Mouse (Mus musculus): Measurements from ENCODE around the gene Zmat5.
"Not testable (repeated sequence)": the region's sequence is repeated elsewhere in the genome, so short reads cannot be mapped to it uniquely, and the experiment has no call there.

The Zmat5 gene

GRCm38 (mm10) chr11:4691213-4691612 is 13.3 kb upstream of the Zmat5 start:
- peak; percentile 35 to 42 for DNase-seq

GRCm38 (mm10) chr11:4692162-4692561 is 12.3 kb upstream of the Zmat5 start:
- no peak for DNase-seq

- peak in 1 of 2 experiments; percentile 67 for DNase-seq
These were observed 7.2 kb upstream of the Zmat5 start for GRCm38 (mm10) chr11:4697043-4697983.

GRCm38 (mm10) chr11:4700726-4701125 is 3.8 kb upstream of the Zmat5 start:
- DNase-seq: no peak

GRCm38 (mm10) chr11:4703688-4704071 is 798 bp upstream of the Zmat5 start:
- no peak for DNase-seq

- no peak for DNase-seq
These were observed 700 bp downstream of the Zmat5 start for GRCm38 (mm10) chr11:4705178-4705577.

GRCm38 (mm10) chr11:4710188-4710587 is 5.7 kb downstream of the Zmat5 start:
- DNase-seq: not testable (repeated sequence)

- DNase-seq: no peak
These were observed 8.3 kb downstream of the Zmat5 start for GRCm38 (mm10) chr11:4712822-4713221.

- no peak for DNase-seq
These were observed 10.2 kb downstream of the Zmat5 start for GRCm38 (mm10) chr11:4714727-4715126.

GRCm38 (mm10) chr11:4715596-4715995 is 11.1 kb downstream of the Zmat5 start:
- DNase-seq: no peak

- peak in 1 of 2 experiments; percentile 36 for DNase-seq
These were observed 12.2 kb downstream of the Zmat5 start for GRCm38 (mm10) chr11:4716530-4717236.

- peak in 1 of 2 experiments; percentile 37 for DNase-seq
These were observed 14.1 kb downstream of the Zmat5 start for GRCm38 (mm10) chr11:4718548-4718947.

- no peak for DNase-seq
These were observed 15.5 kb downstream of the Zmat5 start for GRCm38 (mm10) chr11:4719961-4720360.

GRCm38 (mm10) chr11:4720393-4720792 is 15.9 kb downstream of the Zmat5 start:
- DNase-seq: no peak

- peak; percentile 69 to 81 for DNase-seq
These were observed 16.6 kb downstream of the Zmat5 start for GRCm38 (mm10) chr11:4720900-4721580.

- DNase-seq: no peak
These were observed 17.2 kb downstream of the Zmat5 start for GRCm38 (mm10) chr11:4721728-4722127.

GRCm38 (mm10) chr11:4729603-4730002 is 25.1 kb downstream of the Zmat5 start:
- no peak for DNase-seq

- DNase-seq: no peak
These were observed 25.6 kb downstream of the Zmat5 start for GRCm38 (mm10) chr11:4730096-4730495.

- no peak for DNase-seq
These were observed 26.4 kb downstream of the Zmat5 start for GRCm38 (mm10) chr11:4730913-4731312.

- peak; percentile 52 to 54 for DNase-seq
These were observed 27.3 kb downstream of the Zmat5 start for GRCm38 (mm10) chr11:4731781-4732180.

GRCm38 (mm10) chr11:4734179-4734578 is 29.7 kb downstream of the Zmat5 start:
- no peak for DNase-seq

GRCm38 (mm10) chr11:4736355-4736754 is 31.9 kb downstream of the Zmat5 start:
- DNase-seq: no peak

- DNase-seq: peak; percentile 79 to 87
These were observed 33.2 kb downstream of the Zmat5 start for GRCm38 (mm10) chr11:4737682-4738081.
